Mouse (Mus musculus) heart, adult 9 months (tissue): Measurements from ENCODE around the gene Plekhg4.

ENCODE experiments used
- DNase-seq, 2 experiments: peaks; one replicate each; pipeline ENCODE4 v3.0.0; 2022; ENCODE audit warnings: low spot score in 2 of 2

Plekhg4 gene

DNA sequence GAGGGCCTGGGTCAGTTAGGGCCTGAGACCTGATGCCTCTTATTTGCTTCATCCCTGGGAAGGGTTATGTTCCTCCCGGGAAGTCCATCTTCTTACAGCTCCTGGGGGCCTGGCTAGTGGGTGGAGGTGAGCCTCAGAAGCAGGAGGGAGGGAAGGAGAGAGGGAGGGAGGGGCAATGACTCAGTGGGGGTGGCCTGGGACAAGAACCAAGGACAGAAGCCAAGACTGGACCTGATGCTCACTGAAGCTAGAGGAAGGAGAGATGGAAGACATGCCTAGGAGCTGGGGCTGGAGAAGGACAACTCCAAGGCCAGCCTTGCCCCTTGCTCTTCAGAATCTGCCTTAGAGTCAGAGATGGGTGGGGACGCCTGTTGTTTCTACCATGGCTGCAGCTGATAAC lies at the start of gene Plekhg4:
Gene Plekhg4 (plus strand): TSS at position 243 of the 400 bp plus-strand sequence.
- DNase-seq: no peak

DNA sequence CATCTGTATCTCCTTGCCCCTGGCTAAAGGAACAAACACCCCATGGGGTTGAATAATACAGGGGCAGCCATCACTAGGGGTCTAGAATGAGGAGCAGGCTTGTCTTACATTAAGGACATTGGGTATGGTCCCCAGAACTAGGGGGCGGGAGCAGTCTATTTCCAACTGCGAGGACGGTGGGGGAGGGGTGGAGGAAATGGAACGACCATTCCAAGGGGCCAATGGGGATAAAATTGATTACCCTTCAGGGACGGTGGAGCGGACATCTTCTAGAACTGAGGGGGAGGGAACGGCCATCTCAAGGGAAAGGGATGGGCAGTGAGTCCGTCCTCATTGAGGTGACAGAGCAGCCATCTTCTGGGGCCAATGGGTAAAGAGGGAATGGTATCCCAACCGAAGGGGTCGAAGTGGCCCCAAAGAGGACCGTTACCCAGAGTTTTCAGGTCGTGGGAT lies 47.4 kb upstream of the Plekhg4 start:
- no peak for DNase-seq

DNA sequence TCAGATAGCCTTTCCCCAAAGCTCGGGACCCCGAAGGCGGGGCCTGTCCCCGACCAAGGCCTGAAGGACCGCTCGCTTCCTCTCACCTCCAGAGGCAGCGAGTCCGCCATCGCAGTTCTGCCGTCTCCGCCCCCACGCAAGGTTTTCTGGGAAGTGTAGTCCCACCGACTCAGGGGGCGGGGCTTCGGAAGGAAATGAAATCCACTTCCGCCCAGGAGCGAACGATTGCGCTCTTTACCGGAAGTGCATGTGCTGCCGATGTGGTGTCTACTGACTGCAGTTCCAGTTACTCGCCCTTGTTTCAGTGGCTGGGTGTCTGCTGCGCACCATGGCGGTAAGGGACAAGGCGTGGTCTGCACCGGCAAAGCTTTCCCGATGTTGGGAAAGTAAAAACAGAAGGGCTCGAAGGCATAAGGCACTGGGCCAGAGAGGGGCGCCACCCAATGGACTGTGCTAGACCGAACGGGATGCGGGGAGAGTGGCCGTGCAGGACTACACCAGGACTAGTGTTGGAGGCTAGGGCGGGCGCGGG lies 46.9 kb upstream of the Plekhg4 start, which contains the start of the genes Lrrc29 and Tmem208:
Gene Lrrc29 (minus strand): TSS at position 138 of the 532 bp plus-strand sequence.
Gene Tmem208 (plus strand): TSS at position 214 of the 532 bp plus-strand sequence.
- DNase-seq: peak; percentile 90 to 96

DNA sequence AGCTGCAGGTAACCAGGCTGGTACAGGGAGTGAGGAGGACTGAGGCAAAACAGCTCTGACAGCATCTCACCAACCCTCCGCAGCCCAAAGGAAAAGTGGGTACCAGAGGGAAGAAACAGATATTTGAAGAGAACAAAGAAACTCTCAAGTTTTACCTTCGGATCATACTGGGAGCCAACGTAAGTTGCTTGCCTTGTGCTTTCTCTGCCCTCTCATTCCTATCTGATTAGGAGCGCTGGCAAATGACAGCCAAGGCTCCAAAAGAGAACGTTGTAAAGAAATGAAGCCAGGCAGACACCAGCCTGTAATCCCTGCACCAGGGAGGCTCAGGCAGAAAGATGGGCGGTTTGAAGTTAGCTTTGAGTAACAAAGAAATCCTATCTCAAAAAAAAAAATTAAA lies 46.1 kb upstream of the Plekhg4 start:
- no peak for DNase-seq

DNA sequence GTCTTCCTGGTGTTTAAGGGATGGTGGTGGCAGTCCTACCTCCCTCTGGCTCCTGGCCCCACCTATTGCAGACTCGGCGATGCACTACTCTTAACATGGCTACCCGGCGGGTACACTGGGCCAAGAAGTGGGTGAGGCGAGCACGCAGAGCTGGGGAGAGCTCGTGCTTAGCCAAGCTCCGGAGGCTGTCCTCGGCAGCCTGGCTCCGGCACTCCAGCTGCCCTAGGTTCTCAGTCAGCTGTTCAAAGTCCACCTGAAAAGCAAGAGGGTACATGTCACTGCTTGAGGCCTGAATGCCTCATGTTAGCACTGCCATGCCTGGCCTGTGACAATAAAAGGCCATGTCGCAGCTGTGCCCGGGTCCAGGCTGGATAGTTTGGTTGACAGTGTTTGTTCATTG lies 42.7 kb upstream of the Plekhg4 start:
- DNase-seq: no peak

DNA sequence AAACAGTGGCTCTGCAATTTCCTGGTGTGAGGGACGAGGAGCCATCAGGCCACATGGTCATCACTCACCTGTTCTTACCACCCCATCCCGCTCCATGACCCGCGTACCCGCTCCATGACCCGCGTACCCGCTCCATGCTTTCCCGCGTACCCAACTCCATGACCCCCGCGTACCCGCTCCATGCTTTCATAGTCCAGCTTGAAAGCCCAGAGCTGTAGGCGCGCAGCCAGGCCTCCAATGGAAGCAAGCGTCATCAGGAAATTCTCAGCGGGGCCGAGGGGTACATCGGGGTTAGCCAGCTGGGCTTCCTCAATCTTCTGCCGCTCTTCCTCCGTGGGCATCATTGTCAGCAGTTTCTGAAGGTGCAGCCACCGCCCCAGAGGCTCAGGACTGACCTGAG lies 41.6 kb upstream of the Plekhg4 start:
- DNase-seq: no peak

DNA sequence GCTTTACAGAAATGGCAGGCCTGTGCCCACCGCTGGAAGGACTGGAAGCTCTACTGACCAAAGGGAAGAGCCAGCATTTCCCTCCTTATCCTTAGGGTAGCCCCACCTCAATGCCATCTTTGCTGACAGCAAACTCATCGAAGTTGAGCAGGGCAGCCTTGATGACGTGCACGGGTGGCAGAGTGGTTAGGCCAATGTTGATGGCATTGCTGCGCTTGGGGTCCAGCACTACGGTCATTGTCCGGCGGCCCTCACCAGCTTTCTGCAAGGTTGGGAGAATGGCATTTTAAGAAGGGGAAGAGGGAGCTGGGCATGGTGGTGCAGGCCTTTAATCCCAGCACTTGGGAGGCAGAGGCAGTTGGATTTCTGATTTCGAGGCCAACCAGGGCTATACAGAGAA lies 41.1 kb upstream of the Plekhg4 start:
- DNase-seq: no peak

DNA sequence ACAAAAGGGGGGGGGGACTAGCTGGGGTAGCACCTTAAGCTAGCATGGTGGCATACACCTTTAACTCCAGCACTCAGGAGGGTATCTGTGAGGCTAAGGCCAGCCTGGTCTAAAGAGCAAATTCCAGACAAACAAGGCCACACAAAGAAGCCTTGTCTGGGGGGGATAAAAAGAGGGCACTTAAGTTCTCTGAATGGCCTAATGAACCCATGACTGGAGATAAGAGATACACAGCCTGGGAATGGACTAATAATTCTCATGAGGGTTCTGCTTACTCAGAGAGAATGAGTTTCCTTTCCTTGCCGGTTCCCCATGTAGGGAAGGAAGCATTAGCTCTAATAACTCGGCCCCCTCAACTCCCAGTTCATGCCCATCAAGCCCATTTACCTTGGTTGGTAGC lies 40.6 kb upstream of the Plekhg4 start:
- DNase-seq: no peak

DNA sequence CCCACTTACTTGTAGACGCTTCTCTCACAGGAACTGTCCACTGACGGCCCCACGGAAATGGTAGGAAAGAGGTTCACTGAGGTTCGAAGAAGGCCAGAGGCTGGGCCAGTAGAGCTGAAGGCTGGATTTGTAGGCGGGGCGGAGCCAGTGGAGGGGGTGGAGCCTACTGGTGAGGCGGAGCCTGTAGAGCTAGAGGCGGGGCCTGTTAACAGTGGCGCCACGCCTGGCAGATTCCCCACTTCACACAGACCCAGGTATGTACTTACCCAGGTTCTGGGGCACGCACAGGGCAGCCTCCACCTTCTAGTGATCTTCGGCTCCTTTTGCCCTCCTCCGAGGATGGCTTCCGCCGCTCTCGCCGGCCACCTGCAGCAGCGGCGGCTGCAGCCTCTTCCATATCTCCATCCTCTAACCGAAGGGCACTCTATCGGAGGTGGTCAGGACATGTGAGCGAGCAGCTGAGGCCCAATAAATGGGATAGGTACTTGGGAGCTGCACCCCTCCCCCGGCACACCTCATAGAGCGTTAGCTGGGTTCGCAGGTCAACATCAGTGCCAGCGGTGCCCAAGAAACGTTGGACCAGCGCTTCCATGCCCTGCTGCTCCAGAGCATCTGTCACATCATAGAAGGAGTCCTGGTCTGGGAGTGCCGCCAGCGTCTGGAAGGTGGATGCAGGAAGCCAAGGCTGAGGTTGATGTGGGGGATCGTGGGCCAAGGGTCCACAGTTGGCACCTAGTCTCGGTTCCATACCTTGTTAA lies 36.5 kb upstream of the Plekhg4 start:
- DNase-seq: no peak

DNA sequence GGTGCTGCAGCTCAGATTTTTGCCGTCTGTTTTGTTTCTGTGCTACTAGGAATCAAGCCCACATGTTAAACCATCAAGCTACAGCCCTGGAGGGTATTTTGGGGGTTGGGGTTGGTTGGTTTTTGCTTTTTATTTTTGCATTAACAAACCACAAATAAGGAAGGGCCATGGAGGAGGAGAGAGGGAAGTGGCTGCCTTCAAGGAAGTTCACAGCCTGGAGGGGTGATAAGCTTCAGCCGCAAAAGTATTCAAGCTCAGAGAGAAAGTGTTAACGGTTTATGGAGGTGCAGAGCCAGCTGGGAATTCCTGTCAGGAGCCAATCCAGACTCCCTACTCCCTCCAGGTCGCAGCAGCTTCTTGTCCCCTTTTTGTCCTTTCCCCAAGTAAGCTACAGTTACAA lies 34.1 kb upstream of the Plekhg4 start:
- DNase-seq: no peak

DNA sequence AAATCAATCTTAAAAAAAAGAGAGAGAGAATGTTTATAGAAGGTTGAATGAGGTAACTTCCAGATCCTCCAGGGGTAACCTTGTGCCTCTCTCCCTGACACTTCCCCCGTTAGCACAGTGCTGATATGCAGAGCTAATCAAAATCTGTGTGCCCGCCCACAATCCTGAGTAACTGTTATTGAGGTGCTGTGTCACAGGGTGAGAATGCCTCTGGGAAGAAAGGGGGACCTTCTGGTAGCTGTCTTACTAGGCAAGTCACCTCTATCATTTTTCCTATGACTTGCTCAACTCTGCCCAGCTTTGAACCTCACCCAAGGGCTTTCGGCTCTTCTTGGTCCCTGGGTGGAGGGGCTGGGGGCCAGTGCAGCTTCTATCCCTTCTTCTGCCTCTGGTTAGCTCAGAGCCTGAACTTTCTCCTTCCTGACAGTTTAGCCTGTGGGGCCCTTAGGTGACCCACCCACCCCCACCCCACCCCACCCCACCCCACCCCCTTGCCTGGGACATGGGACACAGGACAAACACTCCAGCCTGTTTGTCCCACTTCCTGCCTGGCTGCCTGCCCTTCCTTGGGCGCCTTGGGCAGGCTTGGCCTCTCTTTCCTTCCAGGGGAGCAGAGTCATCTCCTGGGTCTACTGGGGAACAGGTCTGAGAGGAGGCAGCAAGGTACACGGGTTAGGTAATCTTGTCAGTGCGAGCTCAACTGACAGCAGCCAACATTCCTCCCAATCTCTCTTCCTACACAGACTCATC lies 33.0 kb upstream of the Plekhg4 start:
- DNase-seq: peak; percentile 28 to 48

DNA sequence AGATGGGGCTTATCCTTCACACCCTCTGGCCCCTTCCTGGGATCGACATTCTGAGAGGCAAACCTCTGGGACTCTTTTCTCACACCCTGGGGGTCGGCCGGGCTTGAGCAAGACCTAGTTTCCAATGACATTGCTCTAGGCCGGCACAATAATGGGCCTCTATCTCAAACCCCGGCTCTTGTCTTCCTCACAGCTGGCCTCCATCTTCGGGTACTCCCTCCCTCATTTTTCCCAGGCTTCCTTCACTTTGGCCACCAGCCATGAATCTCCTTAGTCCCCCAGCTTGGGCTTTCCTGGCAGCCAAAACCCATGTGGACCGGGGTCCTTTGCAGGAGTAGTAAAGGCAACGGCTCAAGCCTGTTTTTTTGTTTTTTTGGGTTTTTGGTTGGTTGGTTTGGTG lies 31.7 kb upstream of the Plekhg4 start:
- DNase-seq: no peak

DNA sequence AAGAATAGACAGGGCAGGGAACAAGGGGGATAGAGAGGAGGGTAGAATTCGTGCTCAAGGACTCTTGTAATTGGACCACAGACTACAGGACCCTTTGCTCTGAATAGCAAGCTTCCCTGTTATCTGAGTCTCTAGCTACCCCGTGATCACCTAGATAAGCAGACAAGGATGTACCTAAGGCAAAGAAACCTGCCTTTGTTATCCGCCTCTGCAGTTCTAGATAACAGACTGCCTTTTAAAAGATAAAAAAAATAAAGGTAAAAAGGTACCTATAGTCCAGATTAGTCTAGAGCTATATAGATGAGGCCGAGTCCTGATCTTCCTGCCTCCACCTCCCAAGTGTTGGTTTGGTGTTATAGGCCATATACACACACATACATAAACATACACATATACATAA lies 30.3 kb upstream of the Plekhg4 start:
- no peak for DNase-seq

DNA sequence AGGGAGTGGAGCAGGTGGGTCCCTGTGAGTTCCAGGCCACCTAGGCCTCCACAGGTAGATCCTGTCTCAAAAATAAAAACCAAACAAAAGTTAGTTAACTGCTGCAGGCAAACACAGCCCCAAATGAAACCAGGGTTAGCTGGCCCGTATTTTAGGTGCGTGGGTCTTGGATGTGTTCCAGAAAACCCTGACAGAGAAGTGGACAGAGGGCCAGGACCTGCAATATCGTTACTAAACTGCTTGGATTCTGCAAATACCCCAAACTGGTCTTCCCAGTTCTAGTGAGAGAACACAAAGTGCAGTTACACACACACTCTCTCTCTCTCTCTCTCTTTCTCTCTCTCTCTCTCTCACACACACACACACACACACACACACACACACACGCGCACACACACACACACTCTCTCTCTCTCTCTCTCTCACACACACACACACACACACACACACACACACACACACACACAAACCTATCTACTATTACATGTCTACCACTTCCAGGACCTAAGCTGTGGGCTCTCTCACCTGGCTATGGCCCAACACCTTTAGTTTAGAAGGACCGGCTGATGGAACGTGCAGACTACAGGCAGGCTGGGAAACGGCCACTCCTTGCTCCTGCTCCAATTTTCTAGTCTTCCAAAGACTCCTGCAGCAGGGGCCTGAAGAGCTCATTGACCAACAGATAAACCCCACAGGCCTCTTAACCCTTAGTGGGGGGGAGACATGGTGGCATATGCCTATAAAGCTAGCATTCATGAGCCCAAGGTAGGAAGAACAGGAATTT lies 29.1 kb upstream of the Plekhg4 start:
- DNase-seq: no peak

DNA sequence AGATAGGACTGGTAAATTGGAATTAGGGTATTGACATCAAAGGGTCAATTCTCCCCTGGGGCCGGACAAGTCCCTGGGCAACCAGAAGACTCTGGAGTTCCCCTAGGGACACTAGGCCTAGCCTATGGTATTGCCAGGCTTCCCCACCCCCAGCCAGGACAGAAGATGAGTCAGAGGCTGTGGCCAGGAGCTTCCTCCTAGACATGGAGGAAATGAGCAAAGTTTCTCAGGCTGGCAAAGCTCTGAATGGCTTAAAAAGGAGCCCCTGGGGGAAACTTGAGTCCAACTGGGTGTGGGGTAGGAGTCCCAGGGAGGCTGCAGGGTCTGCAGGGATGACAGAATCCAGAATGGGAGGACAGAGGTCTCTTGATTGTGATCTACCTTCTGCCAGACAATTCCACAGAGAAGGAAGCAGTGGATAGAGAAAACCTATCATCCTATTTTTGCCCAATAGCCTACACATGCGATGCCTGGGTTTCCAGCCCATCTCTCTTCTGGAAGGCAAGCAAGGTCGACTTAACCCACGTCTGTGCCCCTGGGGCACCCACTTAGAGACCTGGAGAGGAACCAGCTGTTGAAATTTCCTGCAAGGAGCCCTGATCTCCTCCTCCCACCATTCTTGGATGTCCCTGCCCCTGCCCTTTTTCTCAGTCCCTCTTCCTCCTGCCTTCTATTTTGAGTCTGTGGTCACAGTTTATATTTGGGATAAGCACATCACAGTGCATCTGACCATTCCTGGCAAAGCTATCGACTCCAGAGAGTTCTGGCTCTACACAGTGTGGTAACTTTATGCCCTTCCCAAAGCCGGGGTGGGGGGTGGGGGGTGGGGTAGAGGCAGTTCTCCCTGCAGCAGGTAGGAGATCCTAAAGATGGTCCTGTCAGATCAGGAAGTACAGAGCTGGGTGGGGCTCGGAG lies 27.8 kb upstream of the Plekhg4 start:
- DNase-seq: peak; percentile 39 to 58

DNA sequence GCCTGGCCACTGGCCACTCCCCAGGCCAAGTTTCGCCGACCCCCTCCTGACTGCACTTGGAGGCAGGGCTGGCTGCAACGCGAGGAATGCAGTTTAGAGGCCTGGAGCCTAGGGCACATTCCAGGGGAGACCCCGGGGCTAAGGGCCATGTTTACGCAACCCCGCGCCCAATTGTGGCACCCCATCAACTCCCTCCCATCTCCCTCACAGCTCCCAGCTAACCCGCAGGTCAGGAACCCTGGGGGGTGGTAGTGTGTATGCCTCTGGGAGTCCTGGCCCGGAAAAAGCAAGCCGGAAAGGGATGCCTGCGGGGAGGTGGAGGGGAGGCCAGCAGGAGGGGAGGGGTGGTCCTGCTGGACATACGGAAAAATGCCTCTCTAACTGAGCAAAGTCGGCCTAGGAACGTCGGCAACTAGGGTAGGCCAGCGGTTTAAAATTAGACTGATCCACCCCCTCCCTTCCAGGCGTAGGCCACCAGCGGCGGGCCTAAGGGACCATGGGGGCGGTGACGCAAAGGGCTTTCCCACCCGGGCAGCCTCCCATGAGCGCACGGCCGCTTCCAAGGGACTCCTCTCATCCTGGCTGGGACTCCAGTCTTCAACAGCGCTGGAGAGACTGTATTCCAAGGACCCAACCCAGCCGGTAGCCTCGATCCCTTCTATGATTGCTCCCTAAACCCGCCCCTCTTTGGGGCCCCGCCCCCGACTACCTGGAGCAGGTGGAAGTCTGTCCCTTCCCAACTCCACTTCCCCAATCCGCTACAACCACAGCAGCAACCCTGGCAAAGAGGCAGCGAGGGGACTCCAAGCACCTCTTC lies 26.3 kb upstream of the Plekhg4 start:
- DNase-seq: peak; percentile 83 to 84

DNA sequence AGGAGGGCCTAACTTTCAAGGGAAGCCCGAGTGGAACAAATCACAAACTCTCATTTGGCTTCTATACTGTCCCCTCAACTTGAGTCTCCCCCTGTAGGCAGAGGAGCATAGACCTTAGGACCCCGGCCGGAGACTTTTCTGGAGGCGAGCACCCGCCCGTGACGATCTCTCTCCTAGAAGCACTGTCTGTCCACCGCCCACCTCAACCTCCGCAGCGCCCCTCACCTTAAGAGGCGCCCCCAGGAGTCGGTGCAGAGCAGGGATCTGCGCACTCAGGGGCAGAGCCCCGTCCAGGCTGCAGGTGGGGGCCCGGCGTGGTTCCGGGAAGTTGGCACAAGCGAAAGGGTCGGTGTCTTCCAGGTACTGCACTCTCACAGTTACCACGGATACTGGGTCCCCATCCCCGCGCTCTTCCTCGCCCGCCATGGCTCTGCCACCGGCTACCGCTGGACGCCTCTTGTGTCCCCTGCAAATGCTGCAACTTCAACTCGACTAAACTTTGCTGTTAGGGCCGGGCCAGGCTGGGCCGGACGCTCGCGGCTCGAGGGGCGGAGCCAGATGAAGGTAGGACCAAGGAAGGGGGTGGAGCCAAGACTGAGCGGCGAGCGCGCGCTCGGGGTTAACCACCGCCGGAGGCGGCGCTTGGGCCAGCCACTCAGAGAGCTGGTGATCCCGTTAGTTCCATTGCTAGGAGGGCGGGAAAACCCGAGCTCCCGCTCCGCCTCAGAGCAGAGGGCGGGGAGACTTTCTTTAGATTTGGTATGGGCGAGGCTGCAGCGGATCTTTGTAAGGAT lies 25.4 kb upstream of the Plekhg4 start, which contains the start of gene Fhod1:
Gene Fhod1 (minus strand): TSS at position 526 of the 794 bp plus-strand sequence.
- DNase-seq: peak; percentile 95 to 96

DNA sequence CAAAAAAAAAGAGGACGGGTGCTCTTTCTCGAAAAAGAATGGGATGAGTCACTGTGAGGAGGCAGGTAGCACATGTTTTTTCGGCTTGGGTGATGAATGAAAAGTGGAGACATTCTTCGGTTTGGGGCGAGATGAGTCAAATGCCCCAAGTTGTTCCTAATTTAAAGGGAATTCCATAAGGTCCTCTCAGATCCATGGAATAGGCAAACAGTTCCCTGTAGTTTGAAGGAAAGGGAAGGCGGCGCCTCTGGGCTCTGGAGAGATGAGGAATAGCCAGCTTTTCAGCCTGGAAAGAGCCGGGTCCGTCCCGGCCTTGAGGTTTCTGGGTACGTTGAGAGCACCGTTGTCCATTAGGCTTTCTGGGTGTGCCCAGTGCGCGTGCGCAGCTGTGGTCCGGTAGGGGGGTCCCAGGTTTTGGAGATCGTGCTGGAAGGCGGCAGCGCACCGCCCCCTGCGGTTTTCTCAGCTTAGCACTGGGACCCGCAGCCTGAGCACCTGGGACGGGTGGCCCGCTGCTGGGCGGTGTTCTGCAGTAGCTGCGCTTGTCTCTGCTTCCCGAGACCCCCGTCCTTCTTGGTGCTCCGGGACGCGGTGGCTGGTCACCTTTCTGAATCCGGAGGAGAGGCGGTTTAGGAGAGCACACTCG lies 24.5 kb upstream of the Plekhg4 start, which contains the start of gene Slc9a5:
Gene Slc9a5 (plus strand): TSS at position 394 of the 646 bp plus-strand sequence.
- peak; percentile 24 to 56 for DNase-seq
